Mouse (Mus musculus) adrenal gland, adult 18-20 months (tissue): ENCODE measurements around the gene Rabgap1l. TPM values are rescaled to one million over a fixed set of nuclear protein-coding genes. Genes with fewer than 3 reads are reported as not detected.
"Not testable (repeated sequence)": the region's sequence is repeated elsewhere in the genome, so short reads cannot be mapped to it uniquely, and the experiment has no call there.

ENCODE experiments used
- DNase-seq, 2 experiments: peaks; one replicate each; pipeline ENCODE4 v3.0.0; 2021 to 2022; ENCODE audit warnings: low spot score in 2 of 2
- total RNA-seq, 2 experiments: library from RNA; stranded (reverse); gene quantifications; 1 replicate in 1 of 2; 2 replicates in 1 of 2; pipeline ENCODE4 v1.2.3; 2021

Rabgap1l gene
- total RNA-seq, 2 experiments from 2014 or later, result 26.4 to 30.6 TPM

DNA sequence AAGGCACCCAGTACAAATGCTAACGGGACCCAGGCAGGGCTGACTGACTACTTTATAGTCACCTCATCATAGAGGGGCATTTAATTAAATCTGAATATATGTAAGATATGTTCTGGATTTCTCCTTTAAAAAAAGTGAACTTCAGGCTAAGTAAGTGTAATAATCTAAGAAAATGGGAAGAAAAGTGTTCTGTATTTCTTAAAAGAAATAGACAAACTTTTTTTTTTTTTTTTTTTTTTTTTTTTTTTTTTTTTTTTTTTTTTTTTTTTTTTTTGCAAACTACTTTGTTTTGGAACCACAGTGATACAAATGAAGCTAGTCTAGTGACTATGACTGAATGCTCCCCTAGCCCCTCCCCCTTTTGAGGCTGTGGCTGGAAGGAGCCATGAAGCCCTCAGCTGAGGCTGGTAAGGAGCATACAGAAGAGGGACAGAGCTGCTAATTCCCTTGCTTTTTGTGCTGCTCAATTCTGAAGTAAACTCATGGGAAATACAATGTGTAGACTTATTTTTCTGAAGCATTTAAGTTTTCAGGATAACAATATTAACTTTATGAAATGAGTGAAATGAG, 273.0 kb downstream of the Rabgap1l start:
- no peak for DNase-seq

DNA sequence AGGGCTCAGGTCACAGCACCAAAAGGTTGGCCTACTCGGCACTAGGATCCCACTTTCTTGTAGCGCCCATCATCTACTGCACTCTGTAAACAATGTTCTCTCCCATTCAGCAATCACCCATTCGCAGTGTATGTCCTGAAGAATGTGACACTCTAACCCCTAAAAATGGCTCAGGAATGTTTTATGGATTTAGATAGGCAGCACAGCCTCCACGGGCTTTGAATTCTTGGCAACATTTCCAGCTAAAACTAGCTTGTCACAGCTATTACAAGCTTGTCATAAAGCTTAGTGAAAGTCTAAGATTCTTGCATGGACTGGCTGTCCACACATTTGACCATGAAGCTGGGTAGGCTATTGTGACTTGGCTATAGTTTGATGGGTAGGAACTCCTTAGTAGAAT, 274.5 kb downstream of the Rabgap1l start:
- DNase-seq, result no peak

DNA sequence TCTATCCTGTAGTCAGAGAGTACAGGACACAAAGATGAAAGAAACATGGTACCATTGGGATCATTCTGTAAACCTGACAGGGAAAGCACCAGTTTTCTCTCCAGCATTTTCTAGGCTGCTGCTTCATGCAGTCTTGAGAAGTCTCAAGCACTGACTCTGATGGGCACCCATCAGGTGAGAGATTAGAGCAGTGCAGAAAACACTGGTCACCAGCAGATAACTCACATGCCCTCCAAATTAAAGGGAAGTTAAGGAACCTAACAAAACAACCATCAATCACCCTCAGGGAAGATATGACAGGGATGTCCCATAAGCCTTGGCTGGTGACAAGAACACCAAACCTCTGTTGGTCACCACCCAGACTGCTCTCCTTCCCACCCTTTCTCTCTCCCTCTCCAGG, 285.2 kb downstream of the Rabgap1l start:
- DNase-seq, result no peak

DNA sequence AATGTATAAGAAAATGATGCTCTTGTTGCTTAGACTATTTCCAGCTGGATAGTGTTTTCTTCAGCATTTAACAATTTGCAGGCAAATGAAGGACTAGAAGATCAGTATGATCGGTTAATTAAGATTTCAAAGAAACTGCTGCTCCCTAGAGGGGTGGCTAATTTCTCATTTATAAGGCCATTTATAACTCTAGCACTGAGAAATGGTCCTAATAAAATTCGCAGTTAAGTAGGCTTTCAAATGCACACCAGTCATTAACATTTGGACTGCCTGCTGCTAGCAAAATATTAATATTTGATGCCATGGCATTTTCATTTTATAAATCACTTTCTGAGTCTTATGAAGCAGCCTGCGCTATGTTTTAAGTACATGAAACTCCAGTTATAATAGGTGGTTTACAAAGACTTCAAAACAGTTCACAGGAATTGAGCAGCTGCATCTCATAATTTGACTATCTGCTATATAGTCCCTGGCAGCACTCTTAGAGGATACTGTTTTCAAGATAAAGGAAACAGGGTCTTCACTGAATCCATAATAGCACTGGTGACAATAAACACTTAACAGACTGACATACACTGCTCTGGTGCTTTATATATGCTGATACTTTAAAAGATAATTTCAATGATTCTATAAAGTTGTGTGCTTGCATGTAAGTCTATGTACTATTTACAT, 296.0 kb downstream of the Rabgap1l start:
- no peak for DNase-seq

DNA sequence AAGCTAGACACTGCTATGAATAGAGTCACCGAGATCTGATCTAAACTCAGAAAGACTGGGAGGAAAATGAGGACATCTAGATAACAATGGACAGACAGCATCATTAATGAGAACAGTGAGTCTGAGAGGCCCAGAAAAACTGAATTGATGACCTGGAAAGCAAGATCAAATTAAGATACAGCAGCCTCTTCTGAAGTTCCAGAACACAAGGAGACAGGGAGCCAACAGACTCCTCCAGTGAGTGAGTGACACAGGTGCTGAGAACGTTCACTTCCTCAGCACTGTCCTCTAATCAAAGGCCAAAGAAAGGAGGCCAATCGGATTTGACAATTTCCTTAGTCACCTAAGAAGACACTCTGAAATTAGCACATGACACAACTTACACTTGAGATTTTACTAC, 307.3 kb downstream of the Rabgap1l start:
- DNase-seq, result no peak

DNA sequence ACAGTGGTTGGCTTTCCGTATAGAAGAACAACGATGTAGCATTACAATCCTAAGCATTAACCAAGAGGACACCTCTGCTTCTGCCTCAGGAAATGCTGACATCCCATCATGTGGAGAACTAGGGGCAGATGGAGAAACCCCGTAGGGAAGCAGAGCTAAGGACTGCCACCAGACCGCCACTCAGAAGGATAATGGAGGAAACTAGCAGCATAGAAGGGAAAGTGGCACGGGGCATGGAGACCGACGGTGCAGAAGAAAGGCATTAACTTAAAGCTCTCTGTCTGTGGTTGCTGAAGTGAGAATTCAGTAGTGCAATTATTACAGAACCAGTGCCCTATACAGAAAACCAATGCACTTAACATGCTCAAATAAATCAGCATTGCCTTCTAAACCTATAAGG, 308.0 kb downstream of the Rabgap1l start:
- DNase-seq, result no peak

DNA sequence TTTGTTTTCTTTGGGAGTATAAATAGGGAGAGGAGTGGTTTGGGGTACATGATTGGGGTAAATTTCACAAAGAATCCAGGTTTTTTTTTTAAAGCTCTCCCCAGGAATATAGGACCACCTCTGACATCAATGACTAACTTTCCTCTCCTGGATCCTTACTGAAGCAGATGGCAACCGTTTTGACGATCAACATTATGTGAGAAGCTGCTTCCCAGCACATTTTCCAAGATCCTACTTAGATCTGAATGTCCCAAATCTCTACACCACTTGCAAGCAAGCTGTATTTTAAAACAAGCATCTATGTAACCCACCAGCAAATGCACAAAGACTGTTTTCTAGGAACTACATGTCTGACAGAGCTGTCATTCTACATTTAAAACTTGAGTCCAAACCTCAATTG, 311.4 kb downstream of the Rabgap1l start:
- DNase-seq, result no peak

DNA sequence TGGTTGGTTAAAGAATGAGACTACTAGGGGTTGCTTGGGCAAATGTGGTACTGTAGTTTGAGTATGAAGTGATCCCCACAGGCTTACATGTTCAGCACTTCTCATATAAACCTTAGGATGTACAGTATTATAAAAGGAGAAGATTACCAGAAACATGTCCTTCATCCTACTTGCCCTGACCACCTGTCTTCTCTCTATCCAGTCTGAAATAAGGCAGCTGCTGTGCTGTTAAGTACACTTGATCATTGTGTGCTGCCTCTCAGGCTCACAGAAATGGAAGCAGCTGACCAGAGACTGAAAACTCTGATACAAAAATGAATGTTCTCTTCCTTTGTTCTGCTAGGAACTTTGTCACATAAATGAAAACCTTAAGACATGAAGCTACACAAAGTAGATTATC, 325.6 kb downstream of the Rabgap1l start:
- no peak for DNase-seq

DNA sequence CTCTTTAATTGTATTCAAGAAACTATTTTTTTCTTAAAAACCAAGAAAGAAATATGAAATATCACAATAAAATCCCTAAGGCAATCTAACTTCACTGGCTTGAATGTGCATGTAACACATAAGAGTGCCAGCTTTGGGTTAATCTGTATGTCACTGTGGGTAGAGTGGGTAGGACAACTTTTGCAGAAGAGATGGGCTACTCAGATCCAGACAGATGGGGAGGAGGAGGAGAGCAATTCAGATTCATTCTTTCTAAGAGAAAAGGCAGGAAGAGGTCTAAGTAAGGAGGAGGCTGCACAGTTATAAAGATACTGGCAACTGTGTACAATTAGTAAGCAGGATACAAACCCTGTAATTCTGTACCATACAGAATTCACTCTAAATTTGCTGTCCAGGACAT, 327.8 kb downstream of the Rabgap1l start:
- DNase-seq, result no peak

DNA sequence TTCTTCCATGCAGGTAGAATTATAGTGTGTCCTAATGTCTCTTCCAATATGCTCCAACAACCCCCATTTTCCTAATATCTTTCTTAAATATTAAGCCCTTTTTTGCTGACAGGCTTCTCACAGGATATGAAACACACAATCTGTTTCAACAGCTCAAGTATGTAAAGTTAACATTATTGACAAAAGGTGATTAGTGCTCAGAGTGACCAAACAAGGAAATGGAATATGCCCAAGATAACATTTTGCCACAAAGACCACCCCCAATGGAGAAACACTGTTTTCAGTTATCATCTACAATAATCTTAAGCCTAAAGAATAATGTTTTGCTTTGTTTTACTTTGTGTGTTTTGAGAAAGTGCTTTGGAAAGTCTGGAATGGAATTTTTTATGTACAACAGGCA, 328.9 kb downstream of the Rabgap1l start:
- no peak for DNase-seq

DNA sequence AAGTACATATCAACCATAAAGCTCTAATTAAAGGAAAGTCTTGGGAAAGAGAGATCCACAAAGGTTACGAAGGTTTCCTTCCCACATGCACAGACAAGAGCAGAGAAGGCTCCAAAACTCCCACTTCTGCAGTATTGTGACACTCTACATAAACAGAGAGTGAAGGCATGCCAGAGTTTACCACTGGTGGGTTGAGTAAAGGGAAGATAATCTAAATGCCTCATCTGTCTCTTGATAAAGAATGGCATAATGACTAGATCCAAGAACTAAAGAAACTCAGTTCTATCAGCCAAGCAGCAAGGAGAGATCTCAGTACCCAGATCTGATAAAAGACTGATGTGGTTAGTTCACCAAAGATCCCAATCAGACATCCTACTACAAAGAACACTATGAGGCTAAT, 332.7 kb downstream of the Rabgap1l start:
- DNase-seq, result no peak

DNA sequence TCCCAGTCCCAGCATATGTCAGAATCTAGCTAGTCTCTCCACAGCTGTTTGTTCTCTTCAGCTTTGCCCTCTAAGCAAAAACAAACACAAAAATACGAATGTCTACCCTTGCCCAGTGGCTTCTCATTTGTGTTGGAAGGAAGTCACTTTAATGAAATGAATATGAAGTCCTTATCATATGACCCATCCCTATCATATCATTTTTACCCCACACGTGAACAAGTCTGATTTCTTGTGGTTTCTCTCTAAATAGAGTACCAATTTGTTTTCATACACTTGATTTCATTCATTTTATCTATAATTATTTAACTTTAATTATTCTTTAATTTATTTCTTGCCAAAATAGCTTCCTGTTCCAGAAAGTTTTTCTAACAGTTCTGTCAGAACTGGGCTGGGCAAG, 341.3 kb downstream of the Rabgap1l start:
- DNase-seq, result no peak

DNA sequence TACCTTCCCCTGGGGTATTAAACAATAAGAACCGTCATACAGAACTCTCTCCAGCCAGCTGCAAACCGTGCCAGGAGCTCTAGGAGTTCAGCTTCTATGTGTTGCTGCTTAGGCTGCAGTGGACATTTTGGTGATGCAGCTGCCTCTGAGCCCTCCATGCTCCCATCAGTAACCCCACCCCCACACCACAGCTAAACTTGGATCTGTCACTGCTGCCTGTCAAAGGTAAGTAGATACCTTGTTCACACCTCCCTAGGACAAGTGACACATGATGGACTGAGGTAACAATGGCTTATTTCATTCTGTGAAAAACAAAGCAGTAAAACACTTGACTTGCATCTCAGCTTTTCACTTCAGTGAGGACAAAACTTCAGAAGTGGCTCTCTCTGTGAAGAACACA, 344.3 kb downstream of the Rabgap1l start:
- no peak for DNase-seq

DNA sequence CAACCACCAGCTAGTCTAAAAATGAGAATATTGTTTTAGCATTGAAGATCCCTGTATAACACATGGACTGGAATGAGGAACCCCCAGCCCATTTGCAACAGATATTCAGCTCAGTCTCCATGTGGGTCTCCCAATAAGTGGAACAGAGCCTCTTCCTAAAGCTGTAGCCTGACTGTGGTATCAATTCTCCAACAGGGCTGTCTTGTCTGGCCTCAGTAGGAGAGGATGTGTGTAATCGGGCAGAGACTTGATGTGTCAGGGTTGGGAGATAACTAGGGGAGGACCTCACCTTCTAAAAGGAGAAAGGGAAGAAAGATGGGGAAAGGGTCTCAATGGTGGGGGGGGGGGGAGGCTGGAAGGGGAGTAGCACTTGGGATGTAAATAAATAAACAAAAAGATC, 346.2 kb downstream of the Rabgap1l start:
- DNase-seq, result no peak

DNA sequence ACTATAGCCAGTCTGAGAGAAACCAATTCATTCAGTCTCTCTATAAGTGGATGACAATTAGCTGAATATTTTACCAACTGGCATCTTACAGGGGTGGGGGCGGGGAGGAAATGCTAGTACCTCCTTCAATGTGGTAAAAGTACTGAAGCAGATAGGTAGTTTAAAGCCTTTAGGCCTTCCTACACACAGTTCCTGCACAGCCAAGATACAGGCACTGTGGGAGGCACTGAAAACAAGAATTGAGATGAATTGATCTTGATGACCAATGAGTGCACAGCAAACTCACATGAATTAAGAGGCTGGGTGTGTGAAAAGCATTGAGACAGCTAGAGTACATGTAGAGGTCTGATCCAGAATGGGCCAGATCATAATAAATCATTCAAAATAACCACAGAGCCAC, 349.5 kb downstream of the Rabgap1l start:
- no peak for DNase-seq

DNA sequence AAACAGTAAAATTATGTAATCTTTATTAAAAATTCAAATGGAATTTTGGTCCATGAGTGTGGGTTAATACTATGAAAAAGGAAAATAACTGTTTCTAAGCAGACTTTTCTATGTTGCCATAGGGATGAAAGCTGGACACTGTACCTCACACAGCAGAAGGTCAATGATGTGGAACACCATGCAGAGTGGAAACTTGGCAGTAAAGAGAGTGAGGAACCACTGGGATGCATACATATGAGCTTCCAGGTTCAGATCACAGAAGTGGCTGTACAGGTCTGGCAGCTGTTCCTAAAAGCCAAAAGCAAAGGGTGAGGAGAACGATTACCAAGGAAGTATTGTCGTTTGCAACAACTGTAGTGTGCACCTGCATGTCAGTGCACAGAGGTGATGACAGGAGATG, 351.3 kb downstream of the Rabgap1l start:
- DNase-seq, result no peak

DNA sequence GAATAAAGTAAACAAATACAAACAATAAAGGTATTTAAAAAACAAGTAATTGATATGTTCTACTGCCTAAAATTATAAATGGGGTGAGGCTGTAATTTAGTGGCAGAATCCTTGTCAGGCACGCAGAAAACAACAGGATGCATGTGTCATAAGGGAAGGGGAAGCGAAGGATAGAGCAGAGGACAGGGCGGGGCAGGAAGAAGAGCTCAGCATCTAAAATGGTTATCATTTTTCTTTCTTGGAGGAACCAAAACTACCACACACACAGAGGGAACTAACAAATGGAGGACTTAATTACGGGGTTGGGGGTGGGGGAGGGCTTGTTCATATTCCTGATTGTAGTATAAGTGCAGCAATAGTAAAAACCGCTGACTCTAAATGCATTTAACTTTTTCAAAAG, 351.9 kb downstream of the Rabgap1l start:
- DNase-seq, result no peak

DNA sequence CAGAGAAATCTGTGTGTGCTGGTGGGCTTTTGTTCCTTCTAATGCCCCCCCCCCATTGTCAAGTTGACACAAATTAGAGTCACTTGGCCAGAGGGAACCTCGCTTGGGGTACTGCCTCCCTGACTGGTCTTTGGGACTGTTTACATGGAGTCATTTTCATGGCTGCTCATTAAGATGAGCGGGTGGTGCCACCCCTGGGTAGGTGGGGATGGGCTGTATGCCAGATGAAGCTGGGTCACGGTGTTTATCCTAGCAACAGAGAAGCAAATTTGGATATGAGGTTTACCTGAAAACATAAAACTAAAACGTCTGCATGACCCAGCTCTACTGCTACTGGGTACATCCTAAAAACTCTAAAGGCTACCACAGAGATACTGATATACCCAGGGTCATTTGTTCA, 354.2 kb downstream of the Rabgap1l start:
- no peak for DNase-seq

DNA sequence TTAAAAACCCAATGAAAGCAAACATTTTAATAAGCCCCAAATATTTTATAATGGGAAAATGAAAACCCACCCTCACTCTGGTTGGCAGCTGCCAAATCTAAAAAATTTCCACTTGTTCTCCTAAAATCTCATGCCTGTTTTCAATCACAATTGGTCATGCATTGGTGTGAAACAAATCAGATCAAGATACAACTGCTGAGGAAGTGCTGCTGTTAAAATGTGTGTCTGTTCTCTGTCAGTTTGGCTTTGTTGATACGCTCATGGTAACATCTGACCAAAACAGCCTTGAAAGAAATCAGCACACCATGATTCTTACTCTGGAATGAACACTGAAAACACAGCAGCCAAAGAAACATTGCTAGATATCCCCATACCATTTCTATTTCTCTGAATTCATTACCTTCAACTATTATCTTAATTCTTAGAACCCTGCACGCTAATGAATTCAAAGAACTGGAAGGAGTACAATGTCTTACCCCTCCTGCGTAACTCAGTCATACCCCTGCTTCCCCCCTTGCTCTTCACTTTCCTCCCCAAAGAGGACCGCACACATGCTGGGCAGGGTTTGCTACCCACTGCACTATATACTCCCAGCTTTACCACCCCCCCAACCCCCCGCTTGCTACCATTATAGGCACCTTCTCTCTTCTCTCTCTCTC, 375.7 kb downstream of the Rabgap1l start:
- DNase-seq, result no peak

DNA sequence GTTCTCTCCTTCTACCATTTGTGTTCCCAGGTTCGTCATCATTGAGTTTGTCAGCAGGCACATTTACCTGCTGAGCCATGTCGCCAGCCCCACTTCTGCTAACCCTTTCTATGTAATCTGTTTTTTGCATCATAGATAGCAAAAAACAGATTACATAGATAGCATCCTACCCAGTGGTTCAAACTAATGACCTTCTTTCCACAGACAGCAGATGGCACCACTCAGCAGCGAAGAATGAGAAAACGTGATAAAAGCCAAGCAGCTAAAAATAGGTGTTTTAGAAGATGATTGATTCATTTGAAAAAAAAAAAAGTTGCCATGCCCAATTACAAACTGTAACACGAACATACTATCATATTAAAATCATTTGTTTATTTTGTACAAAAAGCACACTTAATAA, 382.2 kb downstream of the Rabgap1l start:
- no peak for DNase-seq

DNA sequence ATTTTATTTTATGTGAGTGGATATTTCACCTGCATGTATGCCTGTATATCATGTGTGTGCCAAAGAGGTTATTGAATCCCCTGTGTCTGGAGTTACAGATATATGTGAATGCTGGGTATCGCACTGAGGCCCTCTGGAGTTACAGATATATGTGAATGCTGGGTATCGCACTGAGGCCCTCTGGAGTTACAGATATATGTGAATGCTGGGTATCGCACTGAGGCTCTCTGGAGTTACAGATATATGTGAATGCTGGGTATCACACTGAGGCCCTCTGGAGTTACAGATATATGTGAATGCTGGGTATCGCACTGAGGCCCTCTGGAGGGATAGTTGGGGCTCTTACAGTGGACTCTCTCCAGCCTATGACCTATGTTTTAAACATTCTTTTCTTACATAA, 383.3 kb downstream of the Rabgap1l start:
- not testable (repeated sequence) for DNase-seq

DNA sequence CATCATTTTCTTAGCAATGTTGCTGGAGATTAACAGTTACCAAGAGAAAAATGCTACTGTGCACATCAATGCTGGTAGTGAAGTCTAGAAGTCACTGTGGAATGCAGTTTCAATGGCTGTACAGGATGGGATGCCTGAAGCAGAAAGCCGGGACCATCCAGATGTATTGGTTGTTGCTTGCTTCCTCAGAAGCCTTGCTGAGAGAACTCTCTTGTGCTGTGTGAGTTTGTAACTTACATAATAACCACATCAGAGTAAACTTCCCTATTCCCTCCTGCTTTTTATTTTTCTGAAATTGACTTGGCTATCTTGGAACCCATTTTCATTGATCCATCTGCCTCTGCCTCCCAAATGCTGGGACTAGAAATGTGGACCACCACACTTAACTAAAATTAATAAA, 383.9 kb downstream of the Rabgap1l start:
- no peak for DNase-seq
